Mouse (Mus musculus) CH12.LX (cell line): ENCODE results near the gene Dcun1d4.

ENCODE experiments used
- BHLHE40 ChIP-seq: IDR thresholded peaks from 2 replicates; pipeline ENCODE4 v1.6.1; 2011; ENCODE audit warnings: mild to moderate bottlenecking, low read depth, low read length, improper control_type of control experiment
- CTCF ChIP-seq, 2 experiments: IDR thresholded peaks in 1 of 2; conservative IDR thresholded peaks in 1 of 2; 2 replicates each; pipeline ENCODE4 v1.5.1; 2011 to 2012; ENCODE audit warnings: low read depth in 2 of 2, low read length in 2 of 2, improper control_type of control experiment in 1 of 2, inconsistent platforms in 1 of 2, mild to moderate bottlenecking in 1 of 2, moderate library complexity in 1 of 2
- POLR2A ChIP-seq: IDR thresholded peaks from 2 replicates; pipeline ENCODE4 v1.6.1; 2011; ENCODE audit warnings: low read depth, mild to moderate bottlenecking, improper control_type of control experiment, low read length
- RCOR1 ChIP-seq: conservative IDR thresholded peaks from 2 replicates; pipeline ENCODE4 v1.6.1; 2012; ENCODE audit warnings: low read depth, mild to moderate bottlenecking, inconsistent platforms, low read length, improper control_type of control experiment

- TF ChIP-seq POLR2A: no peak
- TF ChIP-seq BHLHE40: no peak
- no peak for TF ChIP-seq RCOR1
- no peak for TF ChIP-seq CTCF (conservative IDR thresholded peaks at IDR 0.05 in 1 of 2, IDR thresholded peaks at IDR 0.05 in 1 of 2; ENCODE audit: low read depth in 2 of 2, low read length in 2 of 2)
Measured at GRCm38 (mm10) chr5:73502422-73502821, 21.6 kb downstream of the Dcun1d4 start.
